Mouse (Mus musculus): ENCODE measurements around the gene C130050O18Rik. TPM values are rescaled to one million over a fixed set of nuclear protein-coding genes. Genes with fewer than 3 reads are reported as not detected.

Gene C130050O18Rik
- total and polyA plus RNA-seq, 3 experiments: 0.12 to 0.21 TPM; not detected in 1

GRCm38 (mm10) chr5:139398786-139399185 is 6.3 kb upstream of the C130050O18Rik start:
- Histone ChIP-seq H3K9me3 (replicated peaks; ENCODE audit: insufficient read depth, low read length) (no peaks in the 10 kb centered on the region), H3K36me3 (ENCODE audit: control insufficient read depth in 1 of 2, insufficient read depth in 2 of 2, low read length in 2 of 2) (peaks cover 0 to 15% of the 10 kb centered on the region in 2 experiments; a peak in 2 of 4 replicates), H3K4me1 (ENCODE audit: control insufficient read depth in 1 of 2, insufficient read depth in 2 of 2, low read length in 2 of 2) (peaks cover 12 to 17% of the 10 kb centered on the region in 2 experiments), H3K27me3 (ENCODE audit: control insufficient read depth in 1 of 2, insufficient read depth in 2 of 2, low read length in 2 of 2) (no peaks in the 10 kb centered on the region), H3K27ac (ENCODE audit: control insufficient read depth, low read depth, low read length) (no peak overlapping the region), H3K79me2 (ENCODE audit: control insufficient read depth, insufficient read depth, low read length, poor library complexity) (0 out of 2 replicates have a peak, but pooled peaks cover 1% of the 10 kb centered on the region), H3K4me3 (ENCODE audit: control insufficient read depth in 1 of 2, insufficient read depth in 1 of 2, low read depth in 2 of 2, low read length in 2 of 2) (0 out of 4 replicates have a peak overlapping the region, but pooled peaks of 1 of the 2 experiments have one; percentile 27), H3K9ac (ENCODE audit: control insufficient read depth, low read depth, low read length, poor library complexity, severe bottlenecking) (no peak overlapping the region)
- no peak for DNase-seq (ENCODE audit: low read depth, low spot score)
- TF ChIP-seq HCFC1 (IDR thresholded peaks at IDR 0.05; ENCODE audit: low read depth, low read length) (no peak), TAL1 (IDR thresholded peaks at IDR 0.05; ENCODE audit: low read length) (no peak), JUND (IDR thresholded peaks at IDR 0.05; ENCODE audit: low read depth, low read length) (no peak), MAFK (IDR thresholded peaks at IDR 0.05; ENCODE audit: borderline replicate concordance, low read depth, low read length) (no peak), MYC (IDR thresholded peaks at IDR 0.05; ENCODE audit: low read depth, low read length) (no peak), POLR2A (IDR thresholded peaks at IDR 0.05; ENCODE audit: control insufficient read depth in 1 of 2, insufficient read depth in 1 of 2, low read depth in 1 of 2, low read length in 2 of 2, poor library complexity in 1 of 2) (no peak), BHLHE40 (IDR thresholded peaks at IDR 0.05; ENCODE audit: borderline replicate concordance, low read depth, low read length) (no peak), EP300 (IDR thresholded peaks at IDR 0.05; ENCODE audit: low read depth in 1 of 2, low read length in 2 of 2) (no peak), CHD2 (IDR thresholded peaks at IDR 0.05; ENCODE audit: low read length) (no peak), POLR2AphosphoS5 (IDR thresholded peaks at IDR 0.05; ENCODE audit: borderline replicate concordance, low read depth, low read length) (no peak), GABPA (IDR thresholded peaks at IDR 0.05; ENCODE audit: low read depth, low read length) (no peak), TCF12 (IDR thresholded peaks at IDR 0.05; ENCODE audit: low read depth, low read length) (no peak), UBTF (IDR thresholded peaks at IDR 0.05; ENCODE audit: borderline replicate concordance, insufficient read depth, low read depth, low read length) (no peak)

- H3K4me1 ChIP-seq (ENCODE audit: control insufficient read depth in 1 of 2, insufficient read depth in 2 of 2, low read length in 2 of 2): peaks cover 6 to 12% of the 10 kb centered on the region in 2 experiments
- 0 out of 2 replicates have a peak, but pooled peaks cover 1% of the 10 kb centered on the region for H3K79me2 ChIP-seq (ENCODE audit: control insufficient read depth, insufficient read depth, low read length, poor library complexity)
- no peaks in the 10 kb centered on the region for H3K27me3 ChIP-seq (ENCODE audit: control insufficient read depth in 1 of 2, insufficient read depth in 2 of 2, low read length in 2 of 2)
- H3K4me3 ChIP-seq (ENCODE audit: control insufficient read depth in 1 of 2, insufficient read depth in 1 of 2, low read depth in 2 of 2, low read length in 2 of 2): no peak overlapping the region
- peaks cover 0 to 6% of the 10 kb centered on the region in 2 experiments; a peak in 2 of 4 replicates for H3K36me3 ChIP-seq (ENCODE audit: control insufficient read depth in 1 of 2, insufficient read depth in 2 of 2, low read length in 2 of 2)
- H3K27ac ChIP-seq (ENCODE audit: control insufficient read depth, low read depth, low read length): no peak overlapping the region
- no peaks in the 10 kb centered on the region for H3K9me3 ChIP-seq (replicated peaks; ENCODE audit: insufficient read depth, low read length)
- DNase-seq (ENCODE audit: low read depth, low spot score): no peak
- no peak for TF ChIP-seq ELF1 (IDR thresholded peaks at IDR 0.05; ENCODE audit: low read depth, low read length)
- TF ChIP-seq USF1 (IDR thresholded peaks at IDR 0.05; ENCODE audit: low read depth, low read length): no peak
- TF ChIP-seq TBP (IDR thresholded peaks at IDR 0.05; ENCODE audit: low read depth, low read length): no peak
- no peak for TF ChIP-seq JUND (IDR thresholded peaks at IDR 0.05; ENCODE audit: low read depth, low read length)
- no peak for TF ChIP-seq ZC3H11A (IDR thresholded peaks at IDR 0.05; ENCODE audit: low read depth, low read length)
- TF ChIP-seq ZMIZ1 (IDR thresholded peaks at IDR 0.05; ENCODE audit: low read depth, low read length): no peak
- no peak for TF ChIP-seq E2F4 (IDR thresholded peaks at IDR 0.05; ENCODE audit: borderline replicate concordance, low read depth, low read length)
- TF ChIP-seq ZKSCAN1 (IDR thresholded peaks at IDR 0.05; ENCODE audit: low read depth, low read length): no peak
- H3K9ac ChIP-seq (ENCODE audit: control insufficient read depth, low read depth, low read length, poor library complexity, severe bottlenecking): no peak overlapping the region
These were observed 5.1 kb upstream of the C130050O18Rik start for GRCm38 (mm10) chr5:139399991-139400390.
